Mouse (Mus musculus) layer of hippocampus, adult 9-11 months (tissue): ENCODE measurements around the gene Tomm40.
A peak's percentile ranks its signal among the peaks of the same experiment; 100 is the strongest.

Source experiments
- DNase-seq: peaks from one replicate; pipeline ENCODE4 v3.0.0; 2022

Tomm40 gene

DNA sequence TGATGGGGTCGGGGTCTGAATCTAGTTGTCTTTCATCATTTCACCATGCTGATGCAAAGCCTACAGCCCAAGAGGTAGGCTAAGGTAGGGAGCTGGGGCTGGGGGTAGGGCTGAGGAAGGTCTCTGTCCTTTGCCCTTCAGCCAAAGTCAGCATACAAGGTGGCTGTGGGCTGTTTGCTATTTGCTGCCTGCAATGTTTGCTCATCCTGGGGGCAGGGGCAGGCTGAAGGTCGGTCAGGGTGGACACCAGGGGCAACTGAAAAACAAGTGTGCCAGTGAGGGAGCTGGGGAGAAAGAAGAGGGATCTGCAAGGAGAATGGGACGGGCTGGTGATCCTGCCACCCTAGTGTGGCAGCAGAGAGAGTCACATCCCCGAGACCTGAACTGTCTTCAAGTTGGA is 29.9 kb downstream of the Tomm40 start:
- DNase-seq, result no peak

GRCm38 (mm10) chr7:19683771-19684201 is 31.5 kb downstream of the Tomm40 start:
- no peak for DNase-seq

DNA sequence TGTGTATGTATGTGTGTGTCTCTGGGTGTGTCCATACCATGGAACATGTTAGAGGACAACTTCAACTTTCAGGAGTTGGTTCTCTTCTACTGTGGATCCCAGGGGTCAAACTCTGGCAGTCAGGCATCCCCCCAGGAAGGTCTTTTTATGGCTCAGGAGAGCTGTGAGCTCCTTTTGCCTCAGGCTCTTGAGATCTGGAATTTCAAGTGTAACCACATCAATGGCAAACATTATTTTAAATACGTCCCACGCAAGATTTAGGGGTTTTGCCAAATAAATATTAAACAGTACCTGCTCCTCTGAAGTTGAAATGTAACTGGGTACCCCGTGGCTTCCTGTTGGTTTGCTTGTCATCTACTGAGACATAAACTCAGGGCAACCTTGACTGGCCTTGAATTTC is 32.3 kb downstream of the Tomm40 start:
- DNase-seq, result no peak

GRCm38 (mm10) chr7:19681202-19681694 is 34.0 kb downstream of the Tomm40 start, which contains the start of the genes Gm44805 and Apoc4:
Gene Gm44805 (minus strand): TSS chr7:19681423.
Gene Apoc4 (minus strand): TSS chr7:19681479.
- DNase-seq, result no peak

DNA sequence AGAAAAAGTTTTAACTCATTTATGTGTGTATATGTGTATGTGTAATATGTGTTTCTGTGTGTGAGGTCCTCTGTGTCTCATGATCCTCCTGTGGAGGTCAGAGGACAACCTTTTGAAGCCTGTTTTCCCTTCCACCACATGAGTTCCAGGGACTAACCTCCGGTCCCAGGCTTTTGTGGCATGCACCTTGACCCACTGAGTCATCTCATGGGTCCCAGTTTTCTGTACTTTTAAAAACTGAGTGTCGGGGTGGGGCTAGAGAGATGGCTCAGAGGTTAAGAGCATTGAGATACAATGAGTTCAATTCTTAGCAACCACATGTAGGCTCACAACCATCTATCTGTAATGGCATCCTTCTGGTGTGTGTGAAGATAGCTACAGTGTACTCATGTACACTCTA is 34.5 kb downstream of the Tomm40 start:
- no peak for DNase-seq

DNA sequence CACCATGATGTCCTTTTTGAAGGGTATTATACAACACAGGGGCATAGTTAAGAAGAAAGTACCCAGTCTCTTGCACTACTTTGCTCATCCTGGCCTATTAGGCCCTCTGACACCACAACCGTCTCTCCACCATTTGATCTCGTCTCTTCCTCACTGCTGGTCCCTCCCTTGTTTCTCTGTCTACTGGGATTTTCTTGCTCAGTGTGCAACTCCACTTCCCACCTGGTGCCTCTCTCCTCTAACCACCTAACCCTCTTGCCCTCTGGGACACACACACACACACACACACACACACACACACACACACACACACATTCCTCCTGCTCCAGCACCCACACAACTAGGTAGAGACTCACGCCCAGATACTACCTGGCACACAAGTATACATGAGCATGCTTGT is 36.3 kb downstream of the Tomm40 start:
- DNase-seq, result no peak

DNA sequence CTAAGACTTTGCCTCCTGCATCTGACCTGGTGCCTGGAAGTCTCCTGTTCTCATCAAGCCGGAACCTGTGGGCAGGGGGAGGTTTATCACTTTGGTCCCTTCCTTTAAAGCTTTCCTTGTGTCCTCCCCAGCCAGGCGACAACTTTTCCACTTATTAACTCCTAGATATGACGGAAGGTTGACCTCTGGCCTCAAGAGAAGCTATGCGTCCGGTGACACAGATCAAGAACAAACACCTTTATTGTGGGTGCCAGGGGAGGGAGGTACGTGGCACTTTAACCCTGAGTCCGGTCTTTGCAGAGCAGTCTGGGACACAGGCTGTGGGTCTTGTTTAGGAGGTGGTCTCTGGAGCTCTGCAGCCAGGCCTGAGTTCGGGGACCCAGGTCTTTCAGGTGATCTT is 37.4 kb downstream of the Tomm40 start, which contains the start of gene Apoc2:
Gene Apoc2 (minus strand): TSS at position 70 of the 400 bp plus-strand sequence.
- no peak for DNase-seq

DNA sequence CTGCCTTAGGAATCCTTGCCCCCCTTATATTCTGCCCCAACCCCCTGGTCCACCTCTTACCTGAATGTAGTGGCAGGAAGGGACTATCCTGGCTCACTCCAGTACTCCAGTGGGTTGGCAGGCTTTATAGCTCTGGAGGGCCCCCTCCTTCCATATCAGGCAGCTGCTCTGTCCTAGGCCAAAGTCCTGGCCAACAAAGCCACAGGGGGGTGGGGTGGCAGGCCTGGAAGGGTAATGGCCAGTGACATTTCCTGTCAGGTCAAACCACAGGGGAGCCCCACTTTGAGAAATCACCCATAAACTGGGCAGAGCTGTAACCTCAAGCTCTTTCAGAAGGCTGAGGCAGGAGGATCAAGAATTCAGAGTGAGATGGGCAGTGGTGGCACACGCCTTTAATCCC is 38.6 kb downstream of the Tomm40 start:
- no peak for DNase-seq

DNA sequence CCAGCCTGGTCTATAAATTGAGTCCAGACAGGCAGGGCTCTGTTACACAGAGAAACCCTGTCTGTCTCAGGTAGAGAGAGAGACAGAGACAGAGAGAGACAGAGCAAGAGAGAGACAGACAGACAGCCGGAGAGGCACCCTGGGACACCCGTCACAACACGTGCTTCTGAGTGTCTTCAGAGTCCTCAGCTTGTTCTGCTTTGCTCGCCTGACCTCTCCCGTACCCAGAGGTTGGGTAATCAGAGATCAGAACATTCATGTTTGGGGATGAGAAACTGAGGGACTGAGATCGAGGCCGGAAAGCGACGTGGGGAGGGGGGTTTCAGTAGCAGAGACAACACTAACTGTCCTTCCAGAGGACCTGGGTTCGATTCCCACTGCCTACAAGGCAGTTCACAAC is 39.4 kb downstream of the Tomm40 start:
- DNase-seq, result no peak

DNA sequence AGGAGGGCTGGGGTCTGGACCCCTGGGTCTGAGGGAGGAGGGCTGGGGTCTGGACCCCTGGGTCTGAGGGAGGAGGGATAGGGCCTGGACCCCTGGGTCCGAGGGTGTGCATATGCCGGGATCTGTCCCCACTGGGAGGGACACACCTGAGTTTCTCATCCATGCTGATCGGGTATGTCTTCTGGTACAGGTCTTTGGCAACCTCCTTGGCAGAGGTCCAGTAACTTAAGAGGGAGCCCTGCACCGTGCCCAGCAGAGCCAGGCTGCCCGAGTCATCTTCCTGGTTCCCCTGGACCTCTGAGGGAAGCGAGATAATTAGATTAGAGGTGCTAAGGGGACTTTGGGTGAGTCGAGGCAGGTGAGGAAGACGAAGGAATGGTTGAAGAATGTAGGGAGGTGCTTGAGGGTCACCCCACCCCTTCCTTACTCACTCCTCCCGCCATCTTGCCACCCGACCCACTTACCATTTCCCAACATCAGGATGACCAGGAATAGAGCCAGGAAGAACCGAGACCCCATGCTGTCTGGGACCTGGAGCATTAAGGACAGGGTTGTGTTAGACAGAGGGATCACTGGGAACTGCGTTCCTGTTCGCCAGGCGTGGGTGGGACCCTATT is 42.0 kb downstream of the Tomm40 start:
- DNase-seq, result no peak

DNA sequence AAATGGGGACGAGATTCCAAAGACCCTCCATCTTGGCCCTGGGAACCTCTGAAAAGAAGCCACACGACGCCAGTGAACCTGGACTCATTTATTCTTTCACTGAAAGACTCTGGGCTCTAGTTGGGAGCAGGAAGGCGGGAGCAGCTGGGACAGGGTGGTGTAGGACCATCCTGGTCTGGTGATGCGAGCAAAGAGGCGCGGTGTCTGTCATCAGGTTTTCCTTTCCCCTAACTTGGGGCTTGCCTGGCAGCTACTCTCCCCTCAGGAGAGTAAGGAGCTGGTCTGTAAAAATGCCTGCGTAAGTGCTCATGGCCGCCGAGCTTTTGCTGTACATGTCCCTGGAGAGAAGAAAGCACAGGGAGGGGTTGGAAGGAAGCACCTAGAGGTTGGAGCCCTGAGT is 43.7 kb downstream of the Tomm40 start:
- DNase-seq, result no peak

- peak; percentile 95 for DNase-seq
Measured at GRCm38 (mm10) chr7:19668947-19669721, 46.1 kb downstream of the Tomm40 start.

DNA sequence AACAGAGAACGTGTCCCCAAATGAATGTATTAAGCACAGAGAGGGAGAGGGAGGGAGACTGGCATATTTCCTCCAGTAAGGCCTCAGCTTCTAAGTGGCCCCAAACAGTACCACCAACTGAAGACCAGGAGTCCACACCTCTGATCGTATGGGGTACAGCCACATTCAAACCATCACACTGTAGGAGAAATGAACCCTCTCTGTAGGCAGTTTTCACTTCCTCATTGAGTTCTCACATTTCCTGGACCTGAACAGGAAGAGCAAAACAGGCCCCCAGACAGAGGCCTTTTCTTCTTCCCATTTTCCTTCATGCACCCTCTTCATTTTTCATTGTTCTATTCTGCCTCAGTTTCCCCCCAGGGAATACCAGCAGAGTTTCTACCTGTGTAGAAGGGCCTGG is 47.8 kb downstream of the Tomm40 start:
- DNase-seq, result no peak

DNA sequence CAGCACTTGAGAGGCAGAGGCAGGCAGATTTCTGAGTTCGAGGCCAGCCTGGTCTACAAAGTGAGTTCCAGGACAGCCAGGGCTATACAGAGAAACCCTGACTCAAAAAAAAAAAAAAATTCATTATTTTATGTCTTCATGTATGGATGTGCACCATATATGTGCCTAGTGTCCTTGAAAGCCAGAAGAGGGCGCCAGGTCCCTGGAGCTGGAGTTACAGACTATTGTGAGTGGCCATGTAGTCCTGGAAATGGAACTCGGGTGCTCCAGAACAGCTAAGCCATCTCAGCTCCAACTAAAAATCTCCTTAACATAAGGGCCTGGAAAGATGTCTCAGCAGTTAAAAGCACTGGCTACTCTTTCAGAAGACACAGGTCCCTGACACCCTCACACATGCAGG is 48.5 kb downstream of the Tomm40 start:
- no peak for DNase-seq

DNA sequence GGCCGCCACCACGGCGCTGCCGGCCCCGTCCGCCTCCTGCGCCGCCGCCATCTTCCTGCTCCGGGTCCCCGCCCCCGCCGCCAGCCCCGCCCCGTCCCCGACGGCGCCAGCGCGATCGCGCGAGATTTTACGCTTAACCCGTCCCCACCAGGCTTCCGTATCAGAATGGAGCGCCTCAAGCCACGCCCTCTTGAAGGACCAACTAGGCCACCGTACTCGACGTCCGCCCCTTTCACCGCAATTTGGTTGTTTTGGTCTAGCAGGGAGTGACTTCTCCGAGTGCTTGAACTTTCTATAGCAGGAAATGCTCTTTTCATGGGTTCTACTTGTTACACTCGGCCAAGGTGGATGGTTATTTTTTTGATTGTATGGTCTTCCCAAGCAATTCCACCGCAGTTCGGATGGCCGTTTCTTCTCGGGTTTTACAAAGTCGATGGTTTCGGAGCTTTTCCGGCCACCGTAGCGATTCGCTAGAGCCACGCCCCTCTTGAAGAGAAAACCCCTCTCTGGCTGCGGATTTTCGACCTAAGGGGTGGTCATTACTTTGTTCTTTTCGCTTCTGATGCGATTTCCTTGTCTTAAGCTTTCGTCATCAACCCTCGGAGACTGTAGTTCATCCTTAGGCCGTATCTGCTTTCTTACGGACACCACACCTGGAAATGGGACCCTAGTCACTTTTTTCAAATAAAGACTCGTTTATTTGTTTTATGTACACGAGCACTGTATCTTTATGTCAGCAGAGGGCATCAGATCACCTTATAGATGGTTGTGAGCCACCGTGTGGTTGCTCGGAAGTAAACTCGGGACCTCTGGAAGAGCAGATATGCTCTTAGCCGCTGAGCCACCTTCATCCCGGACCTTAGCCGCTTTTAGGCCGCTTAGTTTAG is 50.0 kb downstream of the Tomm40 start, which contains the start of gene Clptm1:
Gene Clptm1 (minus strand): TSS at position 79 of the 887 bp plus-strand sequence.
- DNase-seq, result peak; percentile 97

DNA sequence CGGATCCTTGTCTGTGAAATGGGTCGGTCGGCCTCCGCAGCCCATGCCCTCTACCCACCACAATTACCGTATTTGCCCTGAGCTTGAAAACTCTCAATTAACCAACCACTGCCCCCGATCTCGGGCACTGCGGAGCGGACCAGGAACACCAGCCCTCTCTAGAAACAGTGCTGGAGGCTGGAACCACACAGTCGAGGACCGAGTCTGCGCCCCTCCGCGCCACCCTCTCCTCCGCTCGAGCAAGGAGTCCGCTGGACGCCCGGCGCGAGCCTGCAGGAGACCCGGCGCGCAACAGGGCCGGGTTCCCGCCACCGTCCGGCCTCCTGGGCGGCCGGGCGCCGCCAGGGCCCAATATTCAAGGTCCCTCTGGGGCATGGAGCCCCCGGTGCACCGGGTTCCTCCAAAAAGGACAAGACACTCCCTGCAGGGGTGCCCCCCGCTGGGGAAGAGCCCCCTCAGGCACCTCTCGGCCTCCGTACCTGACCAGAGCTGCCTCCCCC is 50.7 kb downstream of the Tomm40 start:
- DNase-seq, result no peak

GRCm38 (mm10) chr7:19663940-19664339 is 51.3 kb downstream of the Tomm40 start:
- DNase-seq, result no peak

GRCm38 (mm10) chr7:19652614-19653013 is 62.6 kb downstream of the Tomm40 start:
- no peak for DNase-seq
